Mouse (Mus musculus): ENCODE measurements around the gene Endov. TPM values are rescaled to one million over a fixed set of nuclear protein-coding genes. Genes with fewer than 3 reads are reported as not detected.

The Endov gene
- polyA plus RNA-seq, 1 experiment from 2014 or later = 21.3 TPM

GRCm38 (mm10) chr11:119519387-119519786, 28.2 kb downstream of the Endov start:
- H3K4me1 ChIP-seq (replicated peaks) = peaks cover 15% of the 10 kb centered on the region
- no peak for ATAC-seq (ENCODE audit: insufficient number of reproducible peaks, insufficient read depth, low FRiP score, low TSS enrichment, low read depth)
- H3K4me2 ChIP-seq = no peak overlapping the region
- no peak overlapping the region for H3K9ac ChIP-seq (replicated peaks)
- H3K9me3 ChIP-seq = no peaks in the 10 kb centered on the region
- WGBS = 100% methylated on average over 1 of the region's 1 CpGs
- H3K27me3 ChIP-seq = peaks cover 30% of the 10 kb centered on the region
- H3K27ac ChIP-seq = no peak overlapping the region
- H3K4me3 ChIP-seq (replicated peaks) = no peak overlapping the region
- no peaks in the 10 kb centered on the region for H3K36me3 ChIP-seq

- peaks cover 22% of the 10 kb centered on the region for H3K27me3 ChIP-seq
- no peaks in the 10 kb centered on the region for H3K9me3 ChIP-seq
- WGBS = 72% methylated on average over 5 of the region's 5 CpGs
- no peak overlapping the region for H3K4me2 ChIP-seq
- no peaks in the 10 kb centered on the region for H3K36me3 ChIP-seq
- no peak overlapping the region for H3K27ac ChIP-seq
- H3K4me1 ChIP-seq (replicated peaks) = peaks cover 10% of the 10 kb centered on the region
- no peak overlapping the region for H3K9ac ChIP-seq (replicated peaks)
- H3K4me3 ChIP-seq (replicated peaks) = no peak overlapping the region
- ATAC-seq (ENCODE audit: insufficient number of reproducible peaks, insufficient read depth, low FRiP score, low TSS enrichment, low read depth) = no peak
Measured at GRCm38 (mm10) chr11:119520005-119520712, 29.0 kb downstream of the Endov start.

- no peaks in the 10 kb centered on the region for H3K9me3 ChIP-seq
- no peak overlapping the region for H3K4me2 ChIP-seq
- no peak overlapping the region for H3K9ac ChIP-seq (replicated peaks)
- H3K4me3 ChIP-seq (replicated peaks) = no peak overlapping the region
- H3K27ac ChIP-seq = no peak overlapping the region
- no peaks in the 10 kb centered on the region for H3K36me3 ChIP-seq
- H3K4me1 ChIP-seq (replicated peaks) = peaks cover 4% of the 10 kb centered on the region; the same call in 1 of the 2 replicates
- H3K27me3 ChIP-seq = peaks cover 17% of the 10 kb centered on the region
- ATAC-seq (ENCODE audit: insufficient number of reproducible peaks, insufficient read depth, low FRiP score, low TSS enrichment, low read depth) = no peak
Measured at GRCm38 (mm10) chr11:119520713-119521063, 29.5 kb downstream of the Endov start.

GRCm38 (mm10) chr11:119521920-119522710, 31.0 kb downstream of the Endov start:
- Histone ChIP-seq H3K4me2 (no peak overlapping the region), H3K27ac (no peak overlapping the region), H3K4me3 (replicated peaks) (no peak overlapping the region), H3K9ac (replicated peaks) (no peak overlapping the region), H3K4me1 (replicated peaks) (0 out of 2 replicates have a peak, but pooled peaks cover 3% of the 10 kb centered on the region), H3K9me3 (no peaks in the 10 kb centered on the region), H3K27me3 (peaks cover 7% of the 10 kb centered on the region), H3K36me3 (no peaks in the 10 kb centered on the region)
- no peak for ATAC-seq (ENCODE audit: insufficient number of reproducible peaks, insufficient read depth, low FRiP score, low TSS enrichment, low read depth)
- 88% methylated on average over 6 of the region's 6 CpGs for WGBS

- H3K27ac ChIP-seq = no peak overlapping the region
- no peak overlapping the region for H3K4me2 ChIP-seq
- H3K27me3 ChIP-seq = peaks cover 7% of the 10 kb centered on the region
- no peak overlapping the region for H3K9ac ChIP-seq (replicated peaks)
- H3K9me3 ChIP-seq = no peaks in the 10 kb centered on the region
- H3K36me3 ChIP-seq = no peaks in the 10 kb centered on the region
- 84% methylated on average over 8 of the region's 8 CpGs for WGBS
- no peak for ATAC-seq (ENCODE audit: insufficient number of reproducible peaks, insufficient read depth, low FRiP score, low TSS enrichment, low read depth)
- no peak overlapping the region for H3K4me3 ChIP-seq (replicated peaks)
- H3K4me1 ChIP-seq (replicated peaks) = 0 out of 2 replicates have a peak, but pooled peaks cover 3% of the 10 kb centered on the region
Measured at GRCm38 (mm10) chr11:119522779-119523178, 31.6 kb downstream of the Endov start.

GRCm38 (mm10) chr11:119523392-119523791, 32.2 kb downstream of the Endov start:
- H3K9ac ChIP-seq (replicated peaks) = no peak overlapping the region
- H3K27me3 ChIP-seq = peaks cover 1% of the 10 kb centered on the region; the same call in 1 of the 2 replicates
- 0 out of 2 replicates have a peak, but pooled peaks cover 3% of the 10 kb centered on the region for H3K4me1 ChIP-seq (replicated peaks)
- H3K4me3 ChIP-seq (replicated peaks) = no peak overlapping the region
- WGBS = 88% methylated on average over 3 of the region's 3 CpGs
- H3K9me3 ChIP-seq = no peaks in the 10 kb centered on the region
- H3K4me2 ChIP-seq = no peak overlapping the region
- H3K36me3 ChIP-seq = no peaks in the 10 kb centered on the region
- no peak overlapping the region for H3K27ac ChIP-seq
- ATAC-seq (ENCODE audit: insufficient number of reproducible peaks, insufficient read depth, low FRiP score, low TSS enrichment, low read depth) = no peak

GRCm38 (mm10) chr11:119524545-119524949, 33.4 kb downstream of the Endov start:
- Histone ChIP-seq H3K4me3 (replicated peaks) (peak overlapping the region; percentile 42), H3K27me3 (no peaks in the 10 kb centered on the region; the same call in 1 of the 2 replicates), H3K36me3 (no peaks in the 10 kb centered on the region), H3K9ac (replicated peaks) (peak overlapping the region; percentile 57), H3K9me3 (no peaks in the 10 kb centered on the region), H3K4me2 (peak overlapping the region; percentile 71), H3K27ac (no peak overlapping the region), H3K4me1 (replicated peaks) (0 out of 2 replicates have a peak, but pooled peaks cover 3% of the 10 kb centered on the region)
- 3% methylated on average over 33 of the region's 33 CpGs for WGBS
- ATAC-seq (ENCODE audit: insufficient number of reproducible peaks, insufficient read depth, low FRiP score, low TSS enrichment, low read depth) = peak; percentile 90

- 0 out of 2 replicates have a peak, but pooled peaks cover 3% of the 10 kb centered on the region for H3K4me1 ChIP-seq (replicated peaks)
- no peak overlapping the region for H3K4me2 ChIP-seq
- H3K27ac ChIP-seq = no peak overlapping the region
- no peak for ATAC-seq (ENCODE audit: insufficient number of reproducible peaks, insufficient read depth, low FRiP score, low TSS enrichment, low read depth)
- H3K27me3 ChIP-seq = peaks cover 2% of the 10 kb centered on the region; the same call in 1 of the 2 replicates
- no peaks in the 10 kb centered on the region for H3K9me3 ChIP-seq
- H3K9ac ChIP-seq (replicated peaks) = no peak overlapping the region
- H3K4me3 ChIP-seq (replicated peaks) = no peak overlapping the region
- H3K36me3 ChIP-seq = no peaks in the 10 kb centered on the region
- 77% methylated on average over 14 of the region's 14 CpGs for WGBS
Measured at GRCm38 (mm10) chr11:119526068-119526966, 35.2 kb downstream of the Endov start.

- Histone ChIP-seq H3K27me3 (peaks cover 10% of the 10 kb centered on the region), H3K36me3 (no peaks in the 10 kb centered on the region), H3K4me2 (no peak overlapping the region), H3K27ac (no peak overlapping the region), H3K4me1 (replicated peaks) (0 out of 2 replicates have a peak, but pooled peaks cover 3% of the 10 kb centered on the region), H3K9me3 (no peaks in the 10 kb centered on the region), H3K4me3 (replicated peaks) (no peak overlapping the region), H3K9ac (replicated peaks) (no peak overlapping the region)
- ATAC-seq (ENCODE audit: insufficient number of reproducible peaks, insufficient read depth, low FRiP score, low TSS enrichment, low read depth) = no peak
- 65% methylated on average over 11 of the region's 11 CpGs for WGBS
Measured at GRCm38 (mm10) chr11:119528930-119529329, 37.8 kb downstream of the Endov start.

GRCm38 (mm10) chr11:119532460-119532859, 41.3 kb downstream of the Endov start:
- no peak for ATAC-seq (ENCODE audit: insufficient number of reproducible peaks, insufficient read depth, low FRiP score, low TSS enrichment, low read depth)
- 73% methylated on average over 8 of the region's 8 CpGs for WGBS

GRCm38 (mm10) chr11:119533745-119534144, 42.6 kb downstream of the Endov start:
- H3K27me3 ChIP-seq = peaks cover 15% of the 10 kb centered on the region
- H3K36me3 ChIP-seq = no peaks in the 10 kb centered on the region
- H3K4me3 ChIP-seq (replicated peaks) = no peak overlapping the region
- H3K4me1 ChIP-seq (replicated peaks) = no peaks in the 10 kb centered on the region
- H3K4me2 ChIP-seq = no peak overlapping the region
- no peak overlapping the region for H3K27ac ChIP-seq
- H3K9me3 ChIP-seq = no peaks in the 10 kb centered on the region
- no peak overlapping the region for H3K9ac ChIP-seq (replicated peaks)
- WGBS = 62% methylated on average over 7 of the region's 7 CpGs
- no peak for ATAC-seq (ENCODE audit: insufficient number of reproducible peaks, insufficient read depth, low FRiP score, low TSS enrichment, low read depth)

More at GRCm38 (mm10) chr11:119532460-119532859, 41.3 kb downstream of the Endov start:
- Histone ChIP-seq H3K27me3 (peaks cover 15% of the 10 kb centered on the region), H3K4me3 (replicated peaks) (no peak overlapping the region), H3K4me2 (no peak overlapping the region), H3K9me3 (no peaks in the 10 kb centered on the region), H3K27ac (no peak overlapping the region), H3K9ac (replicated peaks) (no peak overlapping the region), H3K36me3 (no peaks in the 10 kb centered on the region), H3K4me1 (replicated peaks) (no peaks in the 10 kb centered on the region)
